Mouse (Mus musculus) MEL (cell line): ENCODE results near the gene Clstn3. TPM values are rescaled to one million over a fixed set of nuclear protein-coding genes. Genes with fewer than 3 reads are reported as not detected.

Experiments
- DNase-seq: peaks from one replicate; pipeline ENCODE4 v3.0.0; 2011; ENCODE audit warnings: low read depth, low spot score
- H3K27ac ChIP-seq: 2 replicates; pipeline ENCODE4 v1.5.1; 2012; ENCODE audit warnings: low read depth, mild to moderate bottlenecking, control low read depth, low read length, moderate library complexity; ENCODE audit not compliant: control insufficient read depth
- H3K27me3 ChIP-seq, 2 experiments: fragments of 150-350 bp in 1 of 2; sonication (generic) in 1 of 2; 2 replicates each; pipeline ENCODE4 v1.6.1; 2012; ENCODE audit warnings: low read length in 2 of 2, mild to moderate bottlenecking in 2 of 2, improper control_type of control experiment in 1 of 2, moderate library complexity in 1 of 2; ENCODE audit not compliant: insufficient read depth in 2 of 2, control insufficient read depth in 1 of 2
- H3K36me3 ChIP-seq, 2 experiments: 2 replicates each; pipeline ENCODE4 v1.6.1; 2012 to 2014; ENCODE audit warnings: low read length in 2 of 2, improper control_type of control experiment in 1 of 2, inconsistent platforms in 1 of 2, mild to moderate bottlenecking in 1 of 2; ENCODE audit not compliant: insufficient read depth in 2 of 2, control insufficient read depth in 1 of 2
- H3K4me1 ChIP-seq, 2 experiments: fragments of 150-350 bp in 1 of 2; sonication (generic) in 1 of 2; 2 replicates each; pipeline ENCODE4 v1.6.1; 2012; ENCODE audit warnings: low read length in 2 of 2, improper control_type of control experiment in 1 of 2, mild to moderate bottlenecking in 1 of 2; ENCODE audit not compliant: insufficient read depth in 2 of 2, control insufficient read depth in 1 of 2
- H3K4me3 ChIP-seq, 2 experiments: fragments of 150-350 bp in 1 of 2; sonication (generic) in 1 of 2; 2 replicates each; pipeline ENCODE4 v1.5.1; 2012; ENCODE audit warnings: low read depth in 2 of 2, low read length in 2 of 2, mild to moderate bottlenecking in 2 of 2, moderate library complexity in 2 of 2, control low read depth in 1 of 2, improper control_type of control experiment in 1 of 2; ENCODE audit not compliant: control insufficient read depth in 1 of 2, insufficient read depth in 1 of 2
- H3K79me2 ChIP-seq: 2 replicates; pipeline ENCODE4 v1.6.1; 2012; ENCODE audit warnings: mild to moderate bottlenecking, low read length, moderate library complexity; ENCODE audit not compliant: control insufficient read depth, poor library complexity, insufficient read depth
- H3K9ac ChIP-seq: 2 replicates; pipeline ENCODE4 v1.6.1; 2012; ENCODE audit warnings: low read depth, mild to moderate bottlenecking, control low read depth, low read length, moderate library complexity; ENCODE audit not compliant: control insufficient read depth, poor library complexity, severe bottlenecking
- H3K9me3 ChIP-seq: fragments of 150-350 bp; sonication (generic); replicated peaks from 2 replicates; pipeline ENCODE4 v1.6.1; 2012; ENCODE audit warnings: mild to moderate bottlenecking, low read length, improper control_type of control experiment, moderate library complexity; ENCODE audit not compliant: insufficient read depth
- BHLHE40 ChIP-seq: IDR thresholded peaks from 2 replicates; pipeline ENCODE4 v1.6.1; 2012; ENCODE audit warnings: low read depth, mild to moderate bottlenecking, inconsistent platforms, low read length, improper control_type of control experiment, borderline replicate concordance
- CHD1 ChIP-seq: IDR thresholded peaks from 2 replicates; pipeline ENCODE4 v1.6.1; 2012; ENCODE audit warnings: low read depth, mild to moderate bottlenecking, inconsistent platforms, low read length, improper control_type of control experiment
- CTCF ChIP-seq, 3 experiments: IDR thresholded peaks in 2 of 3; conservative IDR thresholded peaks in 1 of 3; 2 replicates each; pipeline ENCODE4 v1.5.1; 2011 to 2012; ENCODE audit warnings: low read length in 3 of 3, low read depth in 2 of 3, mild to moderate bottlenecking in 2 of 3, improper control_type of control experiment in 1 of 3, inconsistent platforms in 1 of 3, mixed read lengths in 1 of 3, moderate library complexity in 1 of 3; ENCODE audit not compliant: control insufficient read depth in 1 of 3, insufficient read depth in 1 of 3, poor library complexity in 1 of 3, severe bottlenecking in 1 of 3
- E2F4 ChIP-seq: IDR thresholded peaks from 2 replicates; pipeline ENCODE4 v1.6.1; 2011; ENCODE audit warnings: low read depth, low read length, improper control_type of control experiment, borderline replicate concordance
- ELF1 ChIP-seq: IDR thresholded peaks from 2 replicates; pipeline ENCODE4 v1.6.1; 2014; ENCODE audit warnings: low read depth, mild to moderate bottlenecking, inconsistent platforms, low read length, improper control_type of control experiment, moderate library complexity
- EP300 ChIP-seq, 2 experiments: IDR thresholded peaks; 2 replicates each; pipeline ENCODE4 v1.6.1; 2011; ENCODE audit warnings: improper control_type of control experiment in 2 of 2, low read length in 2 of 2, low read depth in 1 of 2, mild to moderate bottlenecking in 1 of 2
- GABPA ChIP-seq: IDR thresholded peaks from 2 replicates; pipeline ENCODE4 v1.6.1; 2012; ENCODE audit warnings: low read depth, mild to moderate bottlenecking, inconsistent platforms, low read length, improper control_type of control experiment, moderate library complexity
- HCFC1 ChIP-seq: IDR thresholded peaks from 2 replicates; pipeline ENCODE4 v1.6.1; 2012; ENCODE audit warnings: low read depth, mild to moderate bottlenecking, inconsistent platforms, low read length, improper control_type of control experiment, moderate library complexity
- MAFK ChIP-seq: IDR thresholded peaks from 2 replicates; pipeline ENCODE4 v1.6.1; 2011; ENCODE audit warnings: low read depth, mild to moderate bottlenecking, low read length, improper control_type of control experiment, borderline replicate concordance
- MAX ChIP-seq: IDR thresholded peaks from 2 replicates; pipeline ENCODE4 v1.6.1; 2011; ENCODE audit warnings: low read length, improper control_type of control experiment
- MAZ ChIP-seq: IDR thresholded peaks from 2 replicates; pipeline ENCODE4 v1.6.1; 2012; ENCODE audit warnings: low read depth, mild to moderate bottlenecking, inconsistent platforms, low read length, improper control_type of control experiment
- MXI1 ChIP-seq: IDR thresholded peaks from 2 replicates; pipeline ENCODE4 v1.6.1; 2011; ENCODE audit warnings: mild to moderate bottlenecking, low read depth, low read length, improper control_type of control experiment
- MYB ChIP-seq: IDR thresholded peaks from 2 replicates; pipeline ENCODE4 v1.6.1; 2011; ENCODE audit warnings: mild to moderate bottlenecking, low read depth, low read length, improper control_type of control experiment
- MYC ChIP-seq: IDR thresholded peaks from 2 replicates; pipeline ENCODE4 v1.6.1; 2011; ENCODE audit warnings: low read depth, mild to moderate bottlenecking, low read length, improper control_type of control experiment, moderate library complexity
- NRF1 ChIP-seq: IDR thresholded peaks from 2 replicates; pipeline ENCODE4 v1.6.1; 2014; ENCODE audit warnings: low read depth, mild to moderate bottlenecking, inconsistent platforms, low read length, improper control_type of control experiment, moderate library complexity; ENCODE audit not compliant: poor library complexity, insufficient read depth, severe bottlenecking
- POLR2AphosphoS5 ChIP-seq: IDR thresholded peaks from 2 replicates; pipeline ENCODE4 v1.6.1; 2012; ENCODE audit warnings: low read depth, borderline replicate concordance, mild to moderate bottlenecking, inconsistent platforms, low read length, moderate library complexity, mixed read lengths
- RAD21 ChIP-seq: IDR thresholded peaks from 2 replicates; pipeline ENCODE4 v1.6.1; 2011; ENCODE audit warnings: mild to moderate bottlenecking, low read depth, low read length, improper control_type of control experiment
- TAL1 ChIP-seq: IDR thresholded peaks from 2 replicates; pipeline ENCODE4 v1.6.1; 2012; ENCODE audit warnings: mild to moderate bottlenecking, inconsistent platforms, low read length, moderate library complexity, mixed read lengths
- TBP ChIP-seq: IDR thresholded peaks from 2 replicates; pipeline ENCODE4 v1.8.0; 2011; ENCODE audit warnings: low read depth, low read length, improper control_type of control experiment
- TCF12 ChIP-seq: IDR thresholded peaks from 2 replicates; pipeline ENCODE4 v1.6.1; 2014; ENCODE audit warnings: low read depth, mild to moderate bottlenecking, inconsistent platforms, low read length, improper control_type of control experiment, moderate library complexity
- USF1 ChIP-seq: IDR thresholded peaks from 2 replicates; pipeline ENCODE4 v1.6.1; 2014; ENCODE audit warnings: low read depth, mild to moderate bottlenecking, inconsistent platforms, low read length, improper control_type of control experiment, moderate library complexity
- ZC3H11A ChIP-seq: IDR thresholded peaks from 2 replicates; pipeline ENCODE4 v1.6.1; 2012; ENCODE audit warnings: low read depth, mild to moderate bottlenecking, inconsistent platforms, low read length, improper control_type of control experiment
- ZKSCAN1 ChIP-seq: IDR thresholded peaks from 2 replicates; pipeline ENCODE4 v1.6.1; 2012; ENCODE audit warnings: low read depth, mild to moderate bottlenecking, inconsistent platforms, low read length, improper control_type of control experiment, moderate library complexity
- polyA plus RNA-seq, 2 experiments: library from polyadenylated mRNA; stranded (reverse) in 1 of 2; unstranded in 1 of 2; fragments of >175 nt in 1 of 2; fragments of >200 nt in 1 of 2; gene quantifications; 2 replicates each; pipeline versions ENCODE4 v1.2.1 to v1.2.4; 2012; ENCODE audit warnings: low replicate concordance in 2 of 2, low read depth in 1 of 2; ENCODE audit not compliant: insufficient read length in 2 of 2, insufficient read depth in 1 of 2, missing spikeins in 1 of 2
- total RNA-seq: library from RNA; depleted of rRNA; stranded (reverse); fragments of 300-350 nt; gene quantifications from 2 replicates; pipeline ENCODE4 v1.2.3, GENCODE M21; 2012

Gene Clstn3
- total and polyA plus RNA-seq, 3 experiments: 51.3 to 59.8 TPM; not detected in 1

DNA sequence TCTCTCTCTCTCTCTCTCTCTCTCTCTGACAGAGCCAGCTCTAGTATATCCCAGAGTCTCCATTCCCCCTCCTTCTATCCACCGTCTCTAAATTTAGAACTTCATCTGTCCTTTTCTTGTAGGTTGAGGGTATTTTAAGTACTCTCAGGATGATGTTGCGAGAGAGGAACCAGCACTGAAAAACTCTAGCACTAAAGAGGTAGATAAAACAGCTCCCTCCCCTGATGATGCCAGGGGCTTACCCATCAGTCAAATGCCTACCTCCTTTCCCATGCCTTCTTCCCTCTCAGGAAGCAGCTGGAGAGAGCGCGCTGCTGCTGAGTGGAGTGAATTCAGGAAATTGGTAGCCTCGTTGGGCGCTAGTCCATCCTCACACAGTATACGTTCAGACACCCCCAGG lies 37.3 kb downstream of the Clstn3 start:
- Histone ChIP-seq H3K27me3 (no peaks in the 10 kb centered on the region), H3K79me2 (no peaks in the 10 kb centered on the region), H3K9me3 (no peaks in the 10 kb centered on the region), H3K4me3 (no peak overlapping the region), H3K36me3 (peaks cover 0 to 6% of the 10 kb centered on the region in 2 experiments; a peak in 1 of 4 replicates), H3K4me1 (peaks cover 7 to 13% of the 10 kb centered on the region in 2 experiments; a peak in 3 of 4 replicates), H3K27ac (no peak overlapping the region), H3K9ac (no peak overlapping the region)
- no peak for TF ChIP-seq MAX
- no peak for TF ChIP-seq ZC3H11A
- no peak for TF ChIP-seq E2F4
- no peak for TF ChIP-seq MAFK
- TF ChIP-seq TAL1: no peak
- TF ChIP-seq USF1: no peak
- DNase-seq: no peak

DNA sequence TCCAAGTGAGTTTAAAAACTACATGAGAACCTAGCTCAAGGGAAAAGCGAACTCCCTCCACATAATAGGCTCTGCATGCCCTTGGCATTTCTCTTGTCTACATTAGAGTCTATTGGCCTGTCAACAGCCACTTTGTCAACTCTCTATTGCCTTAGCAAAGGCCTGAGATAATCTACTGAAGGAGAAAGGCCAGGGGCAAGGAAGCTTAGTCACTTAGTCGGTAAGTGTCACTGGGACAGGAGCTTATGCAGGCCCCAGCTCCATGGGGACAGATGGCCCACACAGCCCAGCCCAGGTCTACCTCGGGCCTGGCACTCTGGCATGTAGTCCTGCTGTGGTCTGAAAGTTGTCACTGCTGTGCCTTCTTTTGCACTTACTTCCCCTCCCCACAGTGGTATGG lies 38.0 kb downstream of the Clstn3 start:
- Histone ChIP-seq H3K27me3 (no peaks in the 10 kb centered on the region), H3K36me3 (peaks cover 0 to 6% of the 10 kb centered on the region in 2 experiments; a peak in 1 of 4 replicates), H3K9ac (no peak overlapping the region), H3K4me3 (no peak overlapping the region), H3K27ac (no peak overlapping the region), H3K9me3 (no peaks in the 10 kb centered on the region), H3K79me2 (no peaks in the 10 kb centered on the region), H3K4me1 (peaks cover 7 to 13% of the 10 kb centered on the region in 2 experiments; a peak in 3 of 4 replicates)
- no peak for DNase-seq
- TF ChIP-seq CTCF (IDR thresholded peaks at IDR 0.05 in 2 of 3, conservative IDR thresholded peaks at IDR 0.05 in 1 of 3; ENCODE audit: control insufficient read depth in 1 of 3, insufficient read depth in 1 of 3, low read depth in 2 of 3, low read length in 3 of 3, poor library complexity in 1 of 3, severe bottlenecking in 1 of 3) (no peak), MAZ (no peak), EP300 (IDR thresholded peaks at IDR 0.05; ENCODE audit: low read depth in 1 of 2, low read length in 2 of 2) (no peak), ZC3H11A (no peak), TBP (no peak), POLR2AphosphoS5 (no peak), BHLHE40 (no peak), TCF12 (no peak), MXI1 (no peak), MAX (no peak), ZKSCAN1 (no peak), RAD21 (no peak), ELF1 (no peak), MYC (no peak), CHD1 (no peak), GABPA (no peak), MYB (no peak), HCFC1 (no peak), NRF1 (no peak)
